12 mouse cellular contexts compared by ENCODE assay signal in the genomic region with DNA sequence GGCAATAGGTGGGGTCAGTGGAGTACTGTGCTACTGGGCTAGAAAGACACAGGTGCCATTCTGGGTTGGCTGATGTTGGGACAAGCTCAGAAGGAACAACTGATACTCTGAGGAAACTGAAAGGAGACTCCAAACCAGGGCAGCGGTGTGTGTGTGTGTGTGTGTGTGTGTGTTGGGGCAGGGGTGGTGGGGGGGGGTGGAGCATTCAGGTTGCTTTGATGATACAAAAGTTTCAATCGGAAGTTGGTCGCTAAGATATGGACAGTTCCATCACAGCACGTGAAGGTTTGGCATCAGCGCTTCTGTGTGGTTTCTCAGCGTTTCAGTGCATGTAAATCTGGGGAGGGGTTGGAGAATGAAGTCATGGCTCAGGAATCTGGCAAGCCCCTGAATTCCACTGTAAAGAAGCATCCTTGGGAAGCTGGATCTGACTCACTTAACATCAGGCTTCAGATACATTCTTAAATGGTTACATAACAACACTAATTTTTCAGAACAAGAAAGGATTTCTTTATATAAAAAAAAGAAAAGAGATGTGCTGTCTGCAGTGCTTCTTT.
DNase-seq lines count a peak whose midpoint lies in the region; ATAC-seq and TF ChIP-seq lines count a peak whose summit lies in the region.
"Had no signal": no experiment of that assay in that cellular context is flagged by ENCODE, and none has a peak within 500 bp of the region (broad histone marks: within the 10 kb centered on the region; RNA-seq: fewer than 3 reads in every experiment).

No protein-coding gene starts in this region.

- no peaks in the 10 kb centered on the region for H3K36me3 ChIP-seq in forebrain, embryonic 10.5 days (replicated peaks)
- no peaks in the 10 kb centered on the region; the same call in 1 of the 2 replicates for H3K36me3 ChIP-seq in forebrain, postnatal 0 days (ENCODE audit: insufficient read depth)
- H3K36me3 ChIP-seq in limb, embryonic 13.5 days: no peaks in the 10 kb centered on the region
- no peaks in the 10 kb centered on the region for H3K36me3 ChIP-seq in limb, embryonic 10.5 days
- no peaks in the 10 kb centered on the region for H3K36me3 ChIP-seq in intestine, embryonic 15.5 days

- H3K4me3 ChIP-seq in forebrain, embryonic 10.5 days: no peak overlapping the region
- H3K4me3 ChIP-seq in forebrain, postnatal 0 days (ENCODE audit: low read depth, low read length): no peak overlapping the region
- no peak overlapping the region for H3K4me3 ChIP-seq in limb, embryonic 13.5 days
- no peak overlapping the region for H3K4me3 ChIP-seq in limb, embryonic 10.5 days
- no peak overlapping the region for H3K4me3 ChIP-seq in intestine, embryonic 15.5 days (replicated peaks)

- DNase-seq in forebrain, embryonic 10.5 days (ENCODE audit: extremely low spot score, low spot score): no peak
- DNase-seq in forebrain, postnatal 0 days: no peak
- DNase-seq in limb, embryonic 10.5 days (ENCODE audit: low spot score): no peak
- peak; percentile 84 for DNase-seq in R1 (ENCODE audit: low read depth, low spot score)
- DNase-seq in cerebellum, adult 11-12 months: no peak
- no peak for DNase-seq in kidney, adult 11 months
- DNase-seq: adrenal gland, adult 8-10 months; kidney, postnatal 36 days; liver had no signal

- H3K4me1 ChIP-seq in forebrain, embryonic 10.5 days: peaks cover 12% of the 10 kb centered on the region; the same call in 1 of the 2 replicates
- no peaks in the 10 kb centered on the region for H3K4me1 ChIP-seq in forebrain, postnatal 0 days (ENCODE audit: insufficient read depth)
- 0 out of 2 replicates have a peak, but pooled peaks cover 5% of the 10 kb centered on the region for H3K4me1 ChIP-seq in limb, embryonic 13.5 days
- H3K4me1 ChIP-seq in limb, embryonic 10.5 days: no peaks in the 10 kb centered on the region
- 0 out of 2 replicates have a peak, but pooled peaks cover 3% of the 10 kb centered on the region for H3K4me1 ChIP-seq in intestine, embryonic 15.5 days (replicated peaks)

- no peaks in the 10 kb centered on the region for H3K9me3 ChIP-seq in forebrain, embryonic 10.5 days
- no peaks in the 10 kb centered on the region for H3K9me3 ChIP-seq in forebrain, postnatal 0 days (ENCODE audit: low read length)
- no peaks in the 10 kb centered on the region for H3K9me3 ChIP-seq in limb, embryonic 13.5 days
- H3K9me3 ChIP-seq in limb, embryonic 10.5 days (replicated peaks): no peaks in the 10 kb centered on the region
- H3K9me3 ChIP-seq in intestine, embryonic 15.5 days: no peaks in the 10 kb centered on the region

- no peak; the same call in 1 of the 2 replicates for ATAC-seq in forebrain, postnatal 0 days
- ATAC-seq in limb, embryonic 13.5 days (ENCODE audit: low FRiP score, low read depth): peak; percentile 61; the same call in 1 of the 2 replicates
- peak; percentile 71 for ATAC-seq in intestine, embryonic 15.5 days

- H3K27ac ChIP-seq in forebrain, embryonic 10.5 days: 0 out of 2 replicates have a peak overlapping the region, but pooled peaks have one; percentile 26
- no peak overlapping the region for H3K27ac ChIP-seq in forebrain, postnatal 0 days (ENCODE audit: low read depth, low read length)
- no peak overlapping the region for H3K27ac ChIP-seq in limb, embryonic 13.5 days
- no peak overlapping the region for H3K27ac ChIP-seq in limb, embryonic 10.5 days
- H3K27ac ChIP-seq in intestine, embryonic 15.5 days: no peak overlapping the region

- H3K9ac ChIP-seq in forebrain, postnatal 0 days: no peak overlapping the region
- no peak overlapping the region for H3K9ac ChIP-seq in limb, embryonic 13.5 days
- no peak overlapping the region for H3K9ac ChIP-seq in intestine, embryonic 15.5 days

- no peak overlapping the region for H3K4me2 ChIP-seq in forebrain, postnatal 0 days (ENCODE audit: low read depth)
- H3K4me2 ChIP-seq in limb, embryonic 13.5 days (replicated peaks): no peak overlapping the region
- no peak overlapping the region for H3K4me2 ChIP-seq in intestine, embryonic 15.5 days (replicated peaks)

- no peak for TF ChIP-seq CTCF in forebrain, postnatal 0 days (IDR thresholded peaks at IDR 0.05; ENCODE audit: low read depth)

- H3K27me3 ChIP-seq in forebrain, embryonic 10.5 days (ENCODE audit: poor library complexity, severe bottlenecking): no peaks in the 10 kb centered on the region
- no peaks in the 10 kb centered on the region for H3K27me3 ChIP-seq in forebrain, postnatal 0 days (ENCODE audit: insufficient read depth, low read length)
- no peaks in the 10 kb centered on the region for H3K27me3 ChIP-seq in limb, embryonic 13.5 days
- H3K27me3 ChIP-seq in limb, embryonic 10.5 days (ENCODE audit: low read depth, poor library complexity, severe bottlenecking): no peaks in the 10 kb centered on the region
- H3K27me3 ChIP-seq in intestine, embryonic 15.5 days (replicated peaks): no peaks in the 10 kb centered on the region
- H3K27me3 ChIP-seq: CH12.LX had no signal

- 77% methylated on average over 6 of the region's 6 CpGs for WGBS in forebrain, embryonic 10.5 days
- 36% methylated on average over 6 of the region's 6 CpGs for WGBS in forebrain, postnatal 0 days
- WGBS in limb, embryonic 13.5 days: 75% methylated on average over 6 of the region's 6 CpGs
- 93% methylated on average over 6 of the region's 6 CpGs for WGBS in limb, embryonic 10.5 days
- 55% methylated on average over 6 of the region's 6 CpGs for WGBS in intestine, embryonic 15.5 days
